Mouse (Mus musculus) T-helper 17 cell (primary cell): ENCODE results near the gene Tsc1.

Experiments
- in situ Hi-C, 2 experiments: fragments of 300-600 bp; cut with MboI, MseI; formaldehyde crosslinking; loops; 1 replicate in 1 of 2; 2 replicates in 1 of 2; pipeline ENCODE4 v1.15.1; 2025; ENCODE audit warnings: high pct_unique_total_duplicates in 2 of 2

The Tsc1 gene

GRCm38 (mm10) chr2:28640461-28641424 is at the start of gene Tsc1:
Tsc1 (plus strand) TSS chr2:28641228.
- in situ Hi-C loops, result loop anchor here in 1 of 2 experiments (5.0 kb wide), 1 partner anchor 52 kb away; no protein-coding TSS in a partner anchor

- in situ Hi-C loops, result loop anchor here in 1 of 2 experiments (5.0 kb wide), 1 partner anchor 41 kb away; no protein-coding TSS in a partner anchor
Measured at GRCm38 (mm10) chr2:28591479-28591878, 49.5 kb upstream of the Tsc1 start.

GRCm38 (mm10) chr2:28592809-28593208 is 48.2 kb upstream of the Tsc1 start:
- in situ Hi-C loops, result loop anchor here in 1 of 2 experiments (5.0 kb wide), 1 partner anchor 39 kb away; no protein-coding TSS in a partner anchor

GRCm38 (mm10) chr2:28596021-28596420 is 45.0 kb upstream of the Tsc1 start:
- in situ Hi-C loops, result no loop called here

GRCm38 (mm10) chr2:28596998-28597397 is 44.0 kb upstream of the Tsc1 start:
- in situ Hi-C loops, result no loop called here

- in situ Hi-C loops, result no loop called here
Measured at GRCm38 (mm10) chr2:28597733-28598547, 43.1 kb upstream of the Tsc1 start.

- in situ Hi-C loops, result no loop called here
Measured at GRCm38 (mm10) chr2:28598692-28599568, 42.1 kb upstream of the Tsc1 start.

GRCm38 (mm10) chr2:28599569-28599900 is 41.5 kb upstream of the Tsc1 start:
- in situ Hi-C loops, result no loop called here

- in situ Hi-C loops, result loop anchor here in 1 of 2 experiments (5.0 kb wide), 1 partner anchor 70 kb away; no protein-coding TSS in a partner anchor
Measured at GRCm38 (mm10) chr2:28601720-28602590, 39.1 kb upstream of the Tsc1 start.

GRCm38 (mm10) chr2:28603542-28603941 is 37.5 kb upstream of the Tsc1 start:
- in situ Hi-C loops, result loop anchor here in 1 of 2 experiments (5.0 kb wide), 1 partner anchor 69 kb away; no protein-coding TSS in a partner anchor

- in situ Hi-C loops, result no loop called here
Measured at GRCm38 (mm10) chr2:28605789-28606541, 35.1 kb upstream of the Tsc1 start.

- in situ Hi-C loops, result no loop called here
Measured at GRCm38 (mm10) chr2:28606601-28607340, 34.3 kb upstream of the Tsc1 start.

GRCm38 (mm10) chr2:28607341-28608165 is 33.5 kb upstream of the Tsc1 start:
- in situ Hi-C loops, result no loop called here

- in situ Hi-C loops, result no loop called here
Measured at GRCm38 (mm10) chr2:28609851-28610250, 31.2 kb upstream of the Tsc1 start.

- in situ Hi-C loops, result no loop called here
Measured at GRCm38 (mm10) chr2:28610716-28611406, 30.2 kb upstream of the Tsc1 start.

- in situ Hi-C loops, result no loop called here
Measured at GRCm38 (mm10) chr2:28611407-28611787, 29.6 kb upstream of the Tsc1 start.

- in situ Hi-C loops, result no loop called here
Measured at GRCm38 (mm10) chr2:28612436-28613063, 28.5 kb upstream of the Tsc1 start.
